Mouse (Mus musculus): Measurements from ENCODE around the gene Arhgef6. TPM values are rescaled to one million over a fixed set of nuclear protein-coding genes. Genes with fewer than 3 reads are reported as not detected.
A peak's percentile ranks its signal among the peaks of the same experiment; 100 is the strongest.

Arhgef6 gene
- polyA plus RNA-seq, 1 experiment: 233 TPM

DNA sequence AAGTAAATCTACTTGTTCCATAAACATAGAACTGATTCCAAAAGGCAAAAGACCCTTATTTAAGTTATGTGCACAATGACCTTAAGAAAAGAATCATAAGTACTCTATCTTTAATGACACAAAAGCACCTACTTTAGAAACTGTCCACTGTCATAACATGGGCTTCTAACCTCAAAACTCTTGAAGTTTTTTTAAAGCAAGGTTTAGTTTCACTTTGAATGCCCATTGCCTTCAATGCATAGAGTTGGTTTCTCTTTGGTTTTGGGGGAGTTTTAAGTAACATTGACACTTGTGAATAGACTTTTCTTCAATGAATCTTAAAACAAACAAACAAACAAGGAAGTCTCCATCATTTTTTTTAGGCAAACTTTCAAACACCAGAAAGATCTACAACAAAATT lies 947 bp downstream of the Arhgef6 start:
- TF ChIP-seq CTCF (IDR thresholded peaks at IDR 0.05; ENCODE audit: low read depth, low read length) (no peak), POLR2A (IDR thresholded peaks at IDR 0.05; ENCODE audit: borderline replicate concordance, low read depth, low read length) (no peak)
- Histone ChIP-seq H3K4me1 (ENCODE audit: control insufficient read depth, insufficient read depth, low read length) (peaks cover 9% of the 10 kb centered on the region), H3K27ac (ENCODE audit: insufficient read depth, low read depth, low read length) (peak overlapping the region; percentile 97), H3K4me3 (ENCODE audit: insufficient read depth, low read length) (peak overlapping the region; percentile 64)

DNA sequence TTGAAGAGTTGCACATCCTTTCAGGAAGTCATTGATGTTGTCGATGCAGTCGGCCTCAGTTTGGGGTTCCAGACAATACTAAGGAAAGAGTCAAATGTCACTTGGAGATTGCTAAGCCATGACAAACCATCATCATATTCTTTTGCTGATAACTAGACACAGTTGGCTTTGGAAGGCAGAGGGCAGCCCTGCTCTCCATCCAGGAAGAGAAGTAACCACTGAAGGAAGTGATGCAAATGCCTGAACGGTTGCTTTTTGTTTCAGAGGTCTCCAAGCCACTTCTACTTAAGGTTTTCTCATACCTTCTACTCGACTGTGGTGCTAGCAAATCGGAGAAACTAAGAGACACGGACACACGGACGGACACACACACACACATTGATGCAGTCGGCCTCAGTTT lies 1.6 kb downstream of the Arhgef6 start:
- TF ChIP-seq CTCF (IDR thresholded peaks at IDR 0.05; ENCODE audit: low read depth, low read length) (no peak), POLR2A (IDR thresholded peaks at IDR 0.05; ENCODE audit: borderline replicate concordance, low read depth, low read length) (no peak)
- H3K4me1 ChIP-seq (ENCODE audit: control insufficient read depth, insufficient read depth, low read length): peaks cover 9% of the 10 kb centered on the region
- peak overlapping the region; percentile 80 for H3K27ac ChIP-seq (ENCODE audit: insufficient read depth, low read depth, low read length)
- H3K4me3 ChIP-seq (ENCODE audit: insufficient read depth, low read length): peak overlapping the region; percentile 62

DNA sequence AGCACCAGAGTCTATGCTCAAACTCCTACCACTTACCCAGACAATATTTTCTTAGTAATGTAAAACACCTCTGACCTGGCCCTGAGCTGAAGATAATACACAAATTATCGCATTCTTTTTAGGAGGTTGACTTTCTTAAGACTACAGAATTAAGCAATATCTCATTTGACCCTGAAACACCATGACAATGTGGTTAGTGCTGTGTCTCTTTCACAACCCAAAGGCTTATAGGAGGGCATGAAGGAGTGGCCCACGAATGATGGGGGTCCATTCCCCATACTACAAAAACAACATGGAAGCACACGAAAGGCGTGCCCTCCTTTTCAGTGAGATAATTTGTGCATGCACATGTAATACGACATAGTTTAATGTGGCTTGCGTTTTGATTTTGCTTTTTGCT lies 3.2 kb downstream of the Arhgef6 start:
- no peak for TF ChIP-seq POLR2A (IDR thresholded peaks at IDR 0.05; ENCODE audit: borderline replicate concordance, low read depth, low read length)
- TF ChIP-seq CTCF (IDR thresholded peaks at IDR 0.05; ENCODE audit: low read depth, low read length): no peak

DNA sequence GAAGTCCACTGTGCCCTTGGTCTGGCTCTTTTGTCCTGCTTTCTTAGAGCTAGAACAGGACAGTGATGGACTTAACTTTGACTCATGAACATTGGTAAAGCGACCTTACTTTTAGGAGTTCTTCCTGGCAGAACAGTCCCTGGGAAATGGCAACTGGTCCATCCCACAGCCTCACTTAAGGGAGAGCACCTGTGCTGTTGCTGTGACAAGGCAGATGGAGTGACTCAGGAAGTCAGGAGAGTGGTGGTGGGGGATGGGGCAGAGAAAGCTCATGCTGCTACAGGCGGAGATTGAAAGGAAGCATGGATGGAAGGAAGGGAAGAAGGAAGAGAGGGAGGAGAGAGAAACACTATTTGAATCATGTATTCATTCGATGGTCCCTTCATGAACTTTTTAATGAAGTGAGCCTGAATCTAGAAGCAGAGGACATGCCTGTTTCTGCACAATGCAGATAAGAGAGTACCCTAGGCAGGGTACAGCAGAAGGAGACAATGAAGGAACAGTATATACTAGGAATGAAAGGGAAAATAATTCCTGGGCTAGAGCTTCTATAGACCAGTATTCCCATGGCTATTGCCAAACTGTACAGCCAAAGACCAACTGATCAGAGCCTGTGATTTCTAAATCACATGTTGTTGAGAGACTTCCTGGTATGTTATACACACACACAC lies 10.7 kb downstream of the Arhgef6 start:
- no peak overlapping the region for H3K4me3 ChIP-seq (ENCODE audit: insufficient read depth, low read length)
- peaks cover 14% of the 10 kb centered on the region for H3K4me1 ChIP-seq (ENCODE audit: control insufficient read depth, insufficient read depth, low read length)
- H3K27ac ChIP-seq (ENCODE audit: insufficient read depth, low read depth, low read length): no peak overlapping the region
- TF ChIP-seq CTCF (IDR thresholded peaks at IDR 0.05; ENCODE audit: low read depth, low read length): no peak
- TF ChIP-seq POLR2A (IDR thresholded peaks at IDR 0.05; ENCODE audit: borderline replicate concordance, low read depth, low read length): no peak

More for the DNA sequence above, 3.2 kb downstream of the Arhgef6 start:
- Histone ChIP-seq H3K27ac (ENCODE audit: insufficient read depth, low read depth, low read length) (no peak overlapping the region), H3K4me3 (ENCODE audit: insufficient read depth, low read length) (no peak overlapping the region), H3K4me1 (ENCODE audit: control insufficient read depth, insufficient read depth, low read length) (peaks cover 5% of the 10 kb centered on the region)

DNA sequence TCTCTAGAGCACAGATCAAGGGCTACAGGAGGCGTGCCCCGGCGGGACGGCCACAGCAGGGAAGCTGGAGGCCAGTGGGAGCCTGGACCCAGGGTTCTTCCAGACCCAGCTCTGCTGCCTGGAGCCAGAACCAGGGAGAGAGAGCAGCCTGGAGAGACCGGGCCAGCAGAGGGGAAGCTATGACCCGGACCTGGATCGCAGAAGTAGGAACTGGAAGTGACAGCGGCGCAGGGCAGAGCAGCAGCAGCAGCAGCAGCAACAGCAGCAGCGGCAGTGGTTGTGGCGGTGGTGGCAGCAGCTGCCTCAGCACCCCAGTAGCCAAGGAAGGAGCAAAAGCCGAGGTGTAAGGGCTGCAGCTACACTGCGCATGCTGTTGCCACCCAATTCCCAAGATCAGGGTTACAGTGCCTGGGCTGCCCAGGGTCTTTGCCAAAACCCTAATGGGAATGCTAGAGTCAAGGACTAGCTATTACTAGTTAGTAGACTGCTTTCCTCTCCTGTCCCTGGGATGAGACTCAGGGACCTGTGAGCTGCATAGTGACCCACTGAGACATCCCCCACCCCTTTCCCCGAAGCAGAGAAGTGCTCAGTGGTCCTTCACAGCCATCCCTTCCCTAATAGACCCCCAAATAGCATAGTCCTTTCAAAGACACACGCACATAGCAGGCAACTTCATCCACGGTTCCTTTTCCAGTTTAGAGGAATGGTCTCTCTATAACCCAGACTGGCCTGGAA lies 11.9 kb downstream of the Arhgef6 start:
- Histone ChIP-seq H3K27ac (ENCODE audit: insufficient read depth, low read depth, low read length) (peak overlapping the region; percentile 85), H3K4me3 (ENCODE audit: insufficient read depth, low read length) (peak overlapping the region; percentile 65)
- TF ChIP-seq POLR2A (IDR thresholded peaks at IDR 0.05; ENCODE audit: borderline replicate concordance, low read depth, low read length): no peak
- TF ChIP-seq CTCF (IDR thresholded peaks at IDR 0.05; ENCODE audit: low read depth, low read length): no peak

DNA sequence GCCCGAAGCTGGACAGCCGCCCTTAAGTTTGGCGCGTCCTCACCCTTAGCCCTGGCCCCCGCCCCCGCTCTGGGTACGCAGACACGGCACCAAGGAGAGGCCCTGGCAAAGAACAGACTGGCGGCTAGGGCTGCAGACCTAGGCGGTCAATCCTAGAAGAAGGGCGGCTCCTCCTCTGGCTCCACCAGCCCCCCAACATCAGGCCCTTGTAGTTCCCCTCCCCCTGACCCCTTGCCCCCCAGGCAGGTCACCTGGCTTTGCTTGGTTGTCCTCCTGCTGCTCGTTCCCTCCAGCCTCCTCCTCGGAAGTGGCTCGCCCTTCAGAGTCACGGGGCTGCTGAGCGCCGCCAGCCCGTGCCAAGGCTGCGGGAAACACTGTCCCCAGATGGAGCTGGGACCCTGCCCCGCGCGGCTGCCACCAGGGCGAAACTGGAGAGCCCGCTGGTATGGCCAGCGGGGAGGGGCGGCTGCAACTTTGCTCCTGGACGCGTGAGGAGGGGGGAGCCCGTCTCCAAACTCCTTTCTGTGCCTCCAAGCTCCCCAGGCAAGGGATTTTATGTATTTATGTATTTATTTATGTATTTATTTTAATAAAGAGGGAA lies 12.6 kb downstream of the Arhgef6 start:
- no peak for TF ChIP-seq CTCF (IDR thresholded peaks at IDR 0.05; ENCODE audit: low read depth, low read length)
- no peak for TF ChIP-seq POLR2A (IDR thresholded peaks at IDR 0.05; ENCODE audit: borderline replicate concordance, low read depth, low read length)
- Histone ChIP-seq H3K4me1 (ENCODE audit: control insufficient read depth, insufficient read depth, low read length) (peaks cover 14% of the 10 kb centered on the region), H3K4me3 (ENCODE audit: insufficient read depth, low read length) (peak overlapping the region; percentile 65), H3K27ac (ENCODE audit: insufficient read depth, low read depth, low read length) (peak overlapping the region; percentile 85)

More for the DNA sequence above, 11.9 kb downstream of the Arhgef6 start:
- H3K4me1 ChIP-seq (ENCODE audit: control insufficient read depth, insufficient read depth, low read length): peaks cover 14% of the 10 kb centered on the region

DNA sequence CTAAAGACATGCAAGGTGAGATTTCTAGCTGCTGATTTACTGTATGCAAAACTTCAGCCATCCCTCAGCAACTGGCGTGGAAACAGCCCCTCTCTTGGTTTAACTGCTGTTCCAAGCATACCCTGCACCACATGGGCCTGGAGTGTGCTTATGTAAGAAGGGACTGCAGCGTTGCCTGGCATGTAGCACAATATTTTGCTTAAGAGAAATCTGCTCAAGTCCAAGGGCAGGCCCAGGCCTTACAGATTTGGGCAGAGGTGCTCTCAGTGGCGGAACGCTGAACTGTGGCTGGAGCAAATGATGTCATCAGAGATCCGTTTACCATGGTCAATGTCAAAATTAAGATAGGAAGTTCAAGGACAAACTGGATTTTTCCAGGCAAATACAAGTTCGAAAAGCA lies 13.6 kb downstream of the Arhgef6 start:
- Histone ChIP-seq H3K27ac (ENCODE audit: insufficient read depth, low read depth, low read length) (peak overlapping the region; percentile 60; the same call in 1 of the 2 replicates), H3K4me3 (ENCODE audit: insufficient read depth, low read length) (peak overlapping the region; percentile 32; the same call in 1 of the 2 replicates), H3K4me1 (ENCODE audit: control insufficient read depth, insufficient read depth, low read length) (peaks cover 14% of the 10 kb centered on the region)
- TF ChIP-seq CTCF (IDR thresholded peaks at IDR 0.05; ENCODE audit: low read depth, low read length): no peak
- TF ChIP-seq POLR2A (IDR thresholded peaks at IDR 0.05; ENCODE audit: borderline replicate concordance, low read depth, low read length): no peak

DNA sequence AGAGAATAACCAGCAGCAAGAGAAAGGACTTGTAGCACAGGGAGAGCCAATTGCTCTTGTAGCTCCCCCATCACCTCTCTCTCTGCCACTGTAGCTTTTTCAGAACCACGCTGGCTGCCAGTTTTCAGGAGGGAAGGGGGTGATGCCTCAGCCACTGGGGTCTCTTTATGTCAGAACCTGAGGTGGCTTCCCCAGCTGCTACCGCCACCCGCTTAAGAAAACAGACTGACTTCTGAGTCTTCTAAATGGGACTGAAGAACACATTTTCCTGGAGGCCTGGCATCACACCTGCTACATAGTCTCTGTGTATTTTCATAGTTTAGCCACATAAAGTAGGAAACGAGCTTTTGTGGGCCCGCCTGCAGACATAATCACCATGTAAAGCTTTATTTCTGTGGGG lies 26.5 kb downstream of the Arhgef6 start:
- H3K4me3 ChIP-seq (ENCODE audit: insufficient read depth, low read length): no peak overlapping the region
- no peak overlapping the region for H3K27ac ChIP-seq (ENCODE audit: insufficient read depth, low read depth, low read length)
- peaks cover 38% of the 10 kb centered on the region for H3K4me1 ChIP-seq (ENCODE audit: control insufficient read depth, insufficient read depth, low read length)
- TF ChIP-seq POLR2A (IDR thresholded peaks at IDR 0.05; ENCODE audit: borderline replicate concordance, low read depth, low read length) (no peak), CTCF (IDR thresholded peaks at IDR 0.05; ENCODE audit: low read depth, low read length) (no peak)

DNA sequence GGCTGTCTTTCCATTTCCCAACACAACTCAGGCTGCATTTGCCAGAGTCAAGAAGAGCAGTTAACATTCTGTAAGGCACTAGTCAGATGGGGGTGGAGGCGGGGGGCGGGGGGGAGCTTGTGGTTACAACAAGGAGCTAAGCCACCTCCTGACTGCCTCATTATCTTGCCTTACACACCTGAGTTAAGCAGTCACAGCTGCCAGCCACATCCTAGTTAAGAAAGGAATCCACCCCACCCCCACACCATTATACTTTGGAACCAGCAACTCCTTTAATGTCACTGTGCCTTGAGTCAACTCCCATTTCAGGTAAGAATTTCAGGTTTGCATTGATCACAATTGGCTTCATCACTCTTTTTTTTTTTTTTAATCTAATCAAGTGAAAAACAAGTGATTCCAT lies 28.5 kb downstream of the Arhgef6 start:
- Histone ChIP-seq H3K27ac (ENCODE audit: insufficient read depth, low read depth, low read length) (no peak overlapping the region), H3K4me1 (ENCODE audit: control insufficient read depth, insufficient read depth, low read length) (peaks cover 54% of the 10 kb centered on the region)
- no peak for TF ChIP-seq POLR2A (IDR thresholded peaks at IDR 0.05; ENCODE audit: borderline replicate concordance, low read depth, low read length)
- no peak for TF ChIP-seq CTCF (IDR thresholded peaks at IDR 0.05; ENCODE audit: low read depth, low read length)

DNA sequence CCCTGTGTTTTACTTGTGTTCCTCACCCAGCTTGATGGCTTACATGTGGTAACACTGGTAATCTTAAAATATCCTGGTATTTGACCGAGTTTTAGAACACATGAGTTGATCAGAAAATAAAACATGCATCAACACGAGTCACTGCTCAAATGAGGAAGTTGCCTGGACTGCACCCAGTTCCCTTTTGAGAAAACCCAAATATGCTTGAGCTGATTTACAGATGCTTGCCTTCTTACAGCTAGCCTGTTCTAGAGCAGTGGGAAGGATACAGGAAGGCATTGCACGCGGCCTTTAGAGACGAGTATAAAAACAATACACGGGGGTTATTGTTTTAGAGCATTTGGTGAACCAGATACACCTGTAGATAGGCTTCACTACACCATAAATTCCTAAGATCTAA lies 31.8 kb downstream of the Arhgef6 start:
- Histone ChIP-seq H3K4me3 (ENCODE audit: insufficient read depth, low read length) (no peak overlapping the region), H3K27ac (ENCODE audit: insufficient read depth, low read depth, low read length) (peak overlapping the region; percentile 96), H3K4me1 (ENCODE audit: control insufficient read depth, insufficient read depth, low read length) (peaks cover 53% of the 10 kb centered on the region)
- no peak for TF ChIP-seq CTCF (IDR thresholded peaks at IDR 0.05; ENCODE audit: low read depth, low read length)
- TF ChIP-seq POLR2A (IDR thresholded peaks at IDR 0.05; ENCODE audit: borderline replicate concordance, low read depth, low read length): no peak

More for the DNA sequence above, 28.5 kb downstream of the Arhgef6 start:
- no peak overlapping the region for H3K4me3 ChIP-seq (ENCODE audit: insufficient read depth, low read length)
